Mouse (Mus musculus) forelimb bud, embryonic 11.5 days (tissue): ENCODE data around the gene Zc3h12c.

Experiments
- DNase-seq: peaks from one replicate; pipeline ENCODE4 v3.0.0-alpha.2; 2012; ENCODE audit warnings: low read depth, low spot score

Zc3h12c gene

GRCm38 (mm10) chr9:52167863-52168685, at the start of gene Zc3h12c:
Gene Zc3h12c (minus strand): TSS chr9:52168572.
- DNase-seq: peak; percentile 38

GRCm38 (mm10) chr9:52217636-52218035, 49.3 kb upstream of the Zc3h12c start:
- no peak for DNase-seq

GRCm38 (mm10) chr9:52215291-52215690, 46.9 kb upstream of the Zc3h12c start:
- DNase-seq: no peak

DNA sequence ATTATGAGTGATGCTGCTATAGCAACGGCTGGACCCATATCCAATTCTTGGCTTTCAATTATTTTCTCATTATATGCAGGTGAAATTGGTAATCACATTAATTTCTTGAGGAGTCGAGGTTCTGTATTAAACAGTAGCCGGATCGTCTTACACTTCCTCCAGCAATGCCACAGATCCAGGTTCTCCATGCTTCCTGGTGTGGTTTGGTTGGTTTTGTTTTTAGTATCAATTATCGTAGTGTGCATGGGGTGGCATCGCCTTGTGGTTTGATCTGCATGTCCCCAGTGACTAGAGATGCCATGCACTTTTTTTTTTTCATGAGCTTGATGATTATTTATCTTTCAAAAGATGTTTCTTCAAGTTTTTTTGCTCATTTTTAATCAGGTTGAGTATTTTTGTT, 44.0 kb upstream of the Zc3h12c start:
- no peak for DNase-seq

- DNase-seq: no peak
Measured at GRCm38 (mm10) chr9:52208510-52209030, 40.2 kb upstream of the Zc3h12c start.

DNA sequence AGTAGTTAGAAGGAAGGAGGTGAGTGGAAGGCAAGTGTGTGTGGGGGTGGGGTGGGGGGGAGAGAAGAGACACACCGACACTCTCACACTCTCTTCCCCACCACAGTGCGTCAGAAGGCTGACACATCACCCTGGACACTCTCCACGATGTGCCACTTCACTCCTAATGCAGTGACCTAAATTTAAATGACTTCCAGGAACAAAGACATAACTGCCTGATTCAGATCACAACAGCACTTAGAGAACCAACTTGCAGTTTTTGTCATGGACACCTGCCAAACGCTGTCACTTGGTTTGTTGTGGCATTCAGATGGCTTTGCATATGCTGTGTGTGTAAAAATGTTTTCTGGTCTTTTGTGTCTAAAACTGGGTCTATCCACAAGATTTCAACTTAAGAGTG, 34.8 kb upstream of the Zc3h12c start:
- DNase-seq: no peak

- no peak for DNase-seq
Measured at GRCm38 (mm10) chr9:52200271-52200670, 31.9 kb upstream of the Zc3h12c start.

GRCm38 (mm10) chr9:52195853-52196252, 27.5 kb upstream of the Zc3h12c start:
- no peak for DNase-seq

- no peak for DNase-seq
Measured at GRCm38 (mm10) chr9:52193851-52194250, 25.5 kb upstream of the Zc3h12c start.

DNA sequence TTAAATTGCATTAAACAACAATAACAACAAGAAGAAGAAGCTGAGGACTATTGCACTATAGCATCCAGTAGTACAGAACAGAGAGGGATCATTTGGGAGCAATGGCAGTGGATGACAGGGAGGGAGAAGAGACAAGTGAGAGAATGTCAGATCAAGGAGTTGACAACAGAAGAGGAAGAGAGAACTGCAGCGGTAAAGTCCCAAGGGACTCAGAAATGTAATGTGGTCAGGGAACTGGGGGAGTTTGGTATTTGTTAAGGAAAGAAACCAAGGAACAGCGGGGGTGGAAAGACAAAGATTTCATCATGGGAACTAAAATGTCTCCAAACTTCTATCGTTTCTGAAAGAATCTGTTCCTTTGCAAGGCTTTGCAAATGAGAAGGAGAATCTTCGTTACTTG, 22.5 kb upstream of the Zc3h12c start:
- DNase-seq: no peak

DNA sequence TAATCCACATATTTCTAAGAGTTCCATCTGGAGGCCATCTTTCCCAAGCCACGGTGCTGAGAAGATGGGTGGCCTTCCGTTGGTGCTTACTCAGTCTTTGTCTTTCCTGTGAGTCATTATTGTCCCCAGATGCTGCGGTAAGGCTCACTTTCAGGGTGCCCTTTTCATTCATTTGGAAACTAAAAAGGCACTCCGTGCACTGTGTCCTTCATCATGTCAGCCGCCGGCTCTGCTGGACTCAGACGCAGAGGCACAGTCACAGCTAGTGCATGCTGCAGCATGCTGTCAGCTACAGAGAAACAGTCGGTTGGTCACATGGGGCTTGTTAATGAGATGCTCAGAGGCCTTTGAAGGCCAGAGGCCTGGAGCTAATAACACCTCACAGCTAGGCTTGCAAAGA, 19.7 kb upstream of the Zc3h12c start:
- DNase-seq: peak; percentile 74

- DNase-seq: no peak
Measured at GRCm38 (mm10) chr9:52186296-52186941, 18.0 kb upstream of the Zc3h12c start.

DNA sequence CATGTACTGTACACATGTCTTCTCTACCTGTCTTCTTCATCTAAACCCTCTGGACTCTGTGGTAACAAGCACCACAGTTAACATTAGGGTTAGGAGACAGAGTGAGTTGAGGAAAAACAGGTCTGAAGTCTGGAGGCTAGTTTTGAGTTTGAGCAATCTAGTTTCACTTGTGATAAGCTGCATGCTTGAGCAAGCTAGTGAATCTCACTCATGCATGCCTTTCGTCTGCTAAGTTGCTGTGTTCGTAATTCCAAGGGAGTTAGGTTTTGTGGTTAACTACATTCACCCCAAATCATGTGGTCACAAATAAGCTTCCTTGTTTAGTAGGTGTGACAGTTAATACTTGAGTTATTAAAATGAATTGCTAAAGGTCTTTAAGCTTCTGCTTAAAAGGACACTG, 13.0 kb upstream of the Zc3h12c start:
- no peak for DNase-seq

DNA sequence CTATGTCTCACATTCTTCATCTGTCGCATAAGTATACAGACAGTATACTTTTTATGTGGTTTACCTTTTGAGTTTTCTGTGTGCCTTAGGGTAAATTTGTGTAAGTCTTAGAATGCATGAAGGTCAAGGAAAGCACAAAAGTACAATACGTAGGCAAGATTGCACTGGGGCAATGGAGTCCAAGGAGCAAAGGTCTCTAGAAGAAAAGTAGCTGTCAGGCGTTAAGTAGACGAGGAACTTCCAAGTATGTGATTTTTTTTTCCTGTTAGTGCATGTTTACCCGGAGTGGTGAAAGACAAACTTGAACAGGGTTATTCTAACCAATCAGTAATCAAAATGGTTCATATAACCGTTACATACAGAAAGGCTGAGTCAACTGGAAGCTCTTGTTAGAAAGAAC, 12.5 kb upstream of the Zc3h12c start:
- DNase-seq: no peak

- no peak for DNase-seq
Measured at GRCm38 (mm10) chr9:52175257-52175859, 7.0 kb upstream of the Zc3h12c start.

DNA sequence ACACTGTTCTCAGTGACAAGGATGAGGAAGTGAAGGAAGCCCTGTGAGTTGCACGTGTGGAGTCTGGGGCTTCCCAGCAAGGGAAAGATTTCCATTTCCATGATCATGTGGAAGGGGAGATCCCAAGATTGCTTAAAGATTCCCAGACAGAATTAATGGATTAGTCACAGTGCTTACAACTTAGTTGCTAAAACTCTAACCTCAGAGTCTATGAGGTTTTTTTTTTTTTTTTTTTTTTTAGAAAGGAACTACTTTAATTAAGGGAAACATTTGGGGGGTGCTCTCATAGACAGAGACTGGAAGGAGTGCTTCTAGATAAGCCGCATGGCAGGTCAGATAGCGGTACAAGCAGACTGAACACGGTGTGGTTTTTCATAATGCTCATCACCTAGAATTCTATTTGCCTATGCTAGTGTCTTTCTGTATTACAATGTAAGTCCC, 6.3 kb upstream of the Zc3h12c start:
- DNase-seq: no peak

DNA sequence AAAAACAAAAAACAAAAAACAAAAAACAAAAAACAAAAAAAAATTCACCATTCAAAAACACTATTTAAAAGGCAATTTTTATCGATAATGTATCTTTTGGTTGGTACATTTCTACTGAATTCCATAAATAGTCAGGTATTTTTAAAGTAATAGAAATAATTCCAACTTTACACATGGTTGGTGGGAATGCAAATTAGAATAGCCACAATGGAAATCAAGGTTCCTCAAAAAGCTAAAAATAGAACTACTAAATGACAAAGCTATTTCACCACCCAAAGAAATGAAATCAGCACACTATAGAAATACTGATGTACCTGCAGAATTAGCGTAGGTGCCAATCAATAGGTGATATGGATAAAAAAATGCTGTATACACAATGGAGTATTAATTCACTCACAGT, 5.6 kb upstream of the Zc3h12c start:
- no peak for DNase-seq

DNA sequence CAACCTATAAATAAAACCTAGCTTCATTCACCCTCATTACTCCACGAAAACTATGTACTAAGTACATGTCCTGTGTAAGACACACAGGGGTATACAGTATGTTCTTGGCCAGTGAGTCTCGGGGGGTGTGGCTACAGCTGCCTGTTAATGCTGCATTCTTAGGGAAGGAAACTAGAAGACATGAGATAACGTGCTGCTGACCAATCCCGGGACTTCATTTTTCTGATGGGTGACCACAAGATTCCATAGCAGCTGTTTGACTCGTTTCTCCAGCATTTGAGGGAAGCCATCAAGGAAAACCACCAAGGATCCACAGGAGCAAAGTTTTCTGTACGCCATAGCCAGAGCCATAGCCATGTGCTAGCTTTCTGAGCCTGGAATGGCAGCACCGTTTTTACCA, 4.2 kb upstream of the Zc3h12c start:
- no peak for DNase-seq

DNA sequence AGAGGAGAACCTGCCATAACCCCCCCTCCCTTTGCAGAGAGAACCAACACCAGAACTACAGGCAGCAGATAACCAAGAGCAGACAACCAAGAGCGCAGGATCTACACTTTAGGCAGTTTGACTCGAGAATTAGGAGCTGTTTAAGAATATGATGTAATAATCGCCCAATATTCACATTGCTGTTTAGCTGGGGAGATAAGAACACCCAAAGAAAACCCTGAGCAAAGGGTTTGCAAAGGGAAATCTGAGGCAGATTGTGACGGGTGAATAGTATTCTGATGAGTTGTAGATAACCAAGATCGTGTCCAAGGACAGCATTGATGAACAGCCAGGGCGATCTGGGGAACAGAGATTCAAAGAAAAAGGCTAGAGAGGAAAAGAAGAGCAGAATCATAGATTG, 2.3 kb upstream of the Zc3h12c start:
- no peak for DNase-seq

DNA sequence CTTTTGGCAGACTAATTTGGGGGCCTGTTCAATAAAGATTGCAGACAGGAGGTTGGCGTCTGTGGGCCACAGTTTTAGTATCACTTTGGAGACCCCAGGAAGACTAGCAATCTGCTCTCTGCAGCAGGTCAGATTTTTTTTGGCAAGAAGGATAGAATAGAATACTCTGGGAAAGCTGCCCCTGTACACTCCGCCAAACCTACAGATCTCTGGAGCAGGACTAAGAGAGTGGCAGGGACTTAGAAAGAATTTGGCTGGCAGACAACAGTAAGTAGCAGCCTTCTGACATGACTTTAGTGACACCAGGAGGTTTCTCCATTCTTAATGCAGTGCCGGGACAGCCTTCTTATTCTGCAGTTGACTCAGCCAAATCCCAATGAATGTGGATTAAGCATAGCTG, 1.8 kb upstream of the Zc3h12c start:
- no peak for DNase-seq

DNA sequence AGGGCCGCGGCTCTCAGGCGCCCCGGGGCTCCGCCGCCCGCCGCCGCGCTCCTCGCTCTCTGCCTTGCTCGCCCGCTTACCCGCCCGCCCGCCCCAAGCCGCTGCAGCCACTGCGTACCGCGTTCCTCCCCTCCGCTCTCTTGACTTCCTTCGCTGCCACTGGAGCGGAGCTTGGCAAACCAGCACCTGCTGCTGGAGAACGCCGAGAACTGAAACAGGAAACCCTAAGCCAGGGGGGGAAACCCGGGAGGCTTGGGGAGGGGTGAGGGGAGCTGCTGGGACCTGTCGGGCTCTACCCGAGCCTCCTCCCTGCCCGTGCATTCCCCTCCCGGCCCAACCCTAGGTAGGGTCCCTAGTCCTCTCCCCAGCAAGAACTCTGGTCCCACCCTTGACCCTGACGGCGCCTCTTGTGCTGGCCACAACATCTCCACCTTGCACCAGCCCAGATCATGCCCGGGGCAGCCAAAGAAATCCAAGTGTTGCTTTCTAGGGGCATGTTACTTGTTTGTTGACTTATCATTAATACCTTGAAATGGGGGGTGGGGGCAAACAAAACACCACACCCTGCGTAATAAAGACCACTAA, 406 bp upstream of the Zc3h12c start:
- peak; percentile 86 for DNase-seq

GRCm38 (mm10) chr9:52167506-52167862, 888 bp downstream of the Zc3h12c start:
- no peak for DNase-seq
